Mouse (Mus musculus) layer of hippocampus, adult 2 months (tissue): ENCODE measurements around the gene Mbnl2. TPM values are rescaled to one million over a fixed set of nuclear protein-coding genes. Genes with fewer than 3 reads are reported as not detected.

Experiments
- DNase-seq, 2 experiments: peaks; one replicate each; pipeline ENCODE4 v3.0.0; 2022; ENCODE audit warnings: low spot score in 2 of 2
- H3K27ac ChIP-seq: fragments of 200-600 bp; 2 replicates; pipeline ENCODE4 v1.8.1; 2022
- H3K4me3 ChIP-seq: fragments of 200-600 bp; 2 replicates; pipeline ENCODE4 v1.8.1; 2022; ENCODE audit warnings: mild to moderate bottlenecking
- CTCF ChIP-seq: fragments of 200-600 bp; conservative IDR thresholded peaks from 2 replicates; pipeline ENCODE4 v1.8.1; 2022; ENCODE audit warnings: antibody characterized with exemption, mild to moderate bottlenecking, moderate library complexity
- total RNA-seq, 2 experiments: library from RNA; stranded (reverse); gene quantifications; 2 replicates each; pipeline ENCODE4 v1.2.3; 2021

Mbnl2 gene
- total RNA-seq, 2 experiments from 2014 or later: 244 to 250 TPM

DNA sequence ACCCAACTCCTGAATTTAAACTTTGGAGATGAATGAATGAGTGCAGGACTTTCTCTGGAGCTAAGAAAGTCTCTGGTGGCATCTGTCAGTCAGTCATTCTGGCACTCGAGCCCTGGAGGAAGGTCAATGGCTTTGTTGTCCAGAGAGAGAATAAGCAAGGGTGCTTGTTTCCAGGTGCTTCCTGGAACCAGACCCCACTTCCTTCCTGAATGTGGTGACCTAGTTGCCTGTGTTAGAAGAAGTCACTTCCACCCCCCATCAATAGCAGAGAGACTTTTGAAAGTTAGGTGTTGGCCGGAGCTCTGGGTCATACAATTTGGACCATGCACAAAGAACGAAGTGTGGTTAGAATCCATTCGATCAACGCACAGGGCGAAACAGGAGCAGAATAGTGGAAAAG is 19.0 kb downstream of the Mbnl2 start:
- no peak for DNase-seq
- Histone ChIP-seq H3K4me3 (no peak overlapping the region), H3K27ac (peak overlapping the region; percentile 86)
- TF ChIP-seq CTCF: no peak

DNA sequence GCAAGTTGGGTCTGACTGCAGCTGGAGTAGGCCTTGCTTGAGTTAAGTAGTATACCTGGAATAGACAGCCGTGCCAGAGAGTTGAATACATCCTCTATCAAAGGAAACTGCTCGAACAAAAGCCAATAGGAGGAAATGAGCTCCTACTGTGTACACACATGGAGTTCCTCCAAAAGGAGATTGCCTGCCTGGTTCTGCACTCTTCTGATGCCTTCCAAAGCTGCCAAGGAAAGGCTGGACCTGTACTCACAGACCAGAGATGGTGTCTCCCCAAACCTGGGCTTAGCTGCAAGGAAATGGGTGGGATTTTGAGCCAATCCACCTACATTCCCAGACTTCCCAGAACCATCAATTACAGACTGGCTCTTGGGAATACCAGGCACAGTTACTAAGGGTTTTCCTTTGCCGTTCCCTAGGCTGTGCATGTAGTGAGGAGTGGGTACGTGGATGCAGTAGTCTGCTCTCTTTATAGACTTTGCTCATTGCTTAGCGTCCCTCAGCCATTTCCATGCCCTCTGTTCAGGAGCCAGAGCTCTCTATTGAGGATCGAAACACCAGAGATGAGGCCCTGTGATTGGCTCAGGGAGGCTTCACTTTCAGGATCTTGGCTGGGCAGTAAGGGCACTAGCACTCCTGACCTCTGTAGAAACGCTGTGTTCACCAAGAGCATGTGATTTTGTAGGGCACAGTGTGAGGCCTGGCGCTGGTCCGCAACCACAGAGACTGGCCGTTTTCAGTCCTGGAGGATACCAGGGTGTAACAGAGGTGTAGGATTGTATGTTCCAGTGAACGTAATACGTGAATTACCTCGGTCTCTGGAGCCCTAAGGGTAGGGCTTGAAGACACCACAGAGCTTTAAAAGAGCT is 20.1 kb downstream of the Mbnl2 start:
- peak overlapping the region; percentile 86 for H3K27ac ChIP-seq
- no peak for TF ChIP-seq CTCF
- no peak overlapping the region; the same call in 1 of the 2 replicates for H3K4me3 ChIP-seq
- DNase-seq: no peak

DNA sequence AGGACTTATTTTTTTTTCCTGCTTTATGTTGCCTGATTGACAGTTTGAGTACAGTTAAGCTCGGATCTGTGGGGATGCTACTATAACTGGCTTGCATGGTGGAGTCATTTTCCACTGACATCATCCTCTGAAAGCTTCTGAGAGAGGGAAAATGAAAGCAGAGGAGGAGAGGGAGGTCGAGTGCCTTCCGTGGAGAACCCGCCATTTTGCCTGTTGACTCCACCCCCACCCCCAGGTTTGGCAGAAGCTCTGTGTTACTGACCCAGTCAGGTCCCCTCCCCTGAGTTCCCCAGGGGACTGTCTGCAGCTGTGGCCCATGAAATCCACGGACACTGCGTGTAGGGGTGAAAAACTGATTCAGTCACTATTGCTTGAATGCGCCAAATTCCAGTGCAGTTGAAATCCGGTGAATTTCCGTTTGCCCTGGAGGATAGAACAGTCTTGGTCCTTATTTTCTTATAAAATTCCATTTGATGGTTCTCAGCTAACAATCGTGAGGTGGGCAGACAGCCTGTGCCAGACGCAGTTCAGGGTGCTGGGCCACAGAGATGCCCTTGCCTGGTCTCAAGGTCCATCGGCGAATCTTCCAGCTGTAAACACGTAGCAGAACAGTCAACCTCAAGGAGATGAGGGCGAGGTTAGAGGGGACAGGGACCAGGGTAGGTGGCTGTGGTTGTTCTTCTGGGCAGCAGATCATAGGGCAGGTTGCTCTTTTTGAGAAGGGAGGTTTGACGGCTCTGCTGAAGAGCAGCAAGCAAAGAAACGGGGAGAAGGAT is 20.9 kb downstream of the Mbnl2 start:
- no peak for DNase-seq
- Histone ChIP-seq H3K4me3 (peak overlapping the region; percentile 21; the same call in 1 of the 2 replicates), H3K27ac (peak overlapping the region; percentile 86)
- no peak for TF ChIP-seq CTCF

DNA sequence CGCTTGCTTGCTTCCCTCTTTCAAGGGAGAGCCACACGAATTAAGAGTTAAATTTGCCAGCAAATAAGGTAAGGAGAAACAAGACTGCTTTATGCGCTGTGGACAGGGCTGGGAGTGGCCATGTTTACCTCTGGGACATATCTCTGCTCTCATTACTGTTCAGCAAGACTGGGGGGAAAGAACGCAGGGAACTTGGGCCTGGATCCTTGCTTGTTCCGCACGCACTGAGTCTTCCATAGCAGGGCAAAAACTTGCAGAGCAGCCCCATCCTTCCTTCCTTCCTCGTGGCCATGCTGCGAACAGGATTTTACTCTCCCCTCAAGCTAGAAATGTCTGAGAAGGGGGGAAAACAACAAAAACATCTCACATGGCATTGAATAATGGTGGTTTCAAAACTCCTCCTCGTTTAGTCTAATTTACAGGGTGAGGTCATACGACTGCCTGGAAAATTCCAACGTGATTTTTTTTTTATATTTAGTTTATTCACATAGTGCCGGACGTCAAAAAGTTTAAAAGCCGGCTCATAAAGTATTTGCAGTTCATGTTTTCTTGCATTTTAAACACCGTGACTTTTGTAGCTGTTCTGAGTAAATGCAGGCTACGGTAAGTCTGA is 21.8 kb downstream of the Mbnl2 start:
- peak overlapping the region; percentile 86 for H3K27ac ChIP-seq
- DNase-seq: no peak
- H3K4me3 ChIP-seq: peak overlapping the region; percentile 21; the same call in 1 of the 2 replicates
- no peak for TF ChIP-seq CTCF

DNA sequence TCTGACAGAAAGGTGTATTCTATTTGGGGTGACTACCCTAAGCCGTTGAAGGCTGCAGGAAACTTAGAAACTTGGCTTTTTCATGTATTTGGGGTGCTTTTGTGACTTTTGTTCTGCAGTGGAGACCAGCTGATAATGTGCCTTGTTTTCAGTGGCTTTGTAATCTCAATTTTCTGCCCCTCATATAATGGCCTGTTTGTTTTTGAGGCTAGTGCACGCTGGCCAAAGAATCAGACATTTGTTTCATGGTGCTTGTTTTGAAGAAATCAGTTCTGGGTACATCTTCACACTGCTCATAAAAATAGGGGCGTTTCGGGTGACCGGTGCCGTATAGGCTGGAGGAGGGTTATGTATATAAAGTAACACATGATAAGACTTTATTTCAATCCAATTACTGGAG is 22.4 kb downstream of the Mbnl2 start:
- Histone ChIP-seq H3K4me3 (no peak overlapping the region), H3K27ac (peak overlapping the region; percentile 86)
- no peak for TF ChIP-seq CTCF
- no peak for DNase-seq

DNA sequence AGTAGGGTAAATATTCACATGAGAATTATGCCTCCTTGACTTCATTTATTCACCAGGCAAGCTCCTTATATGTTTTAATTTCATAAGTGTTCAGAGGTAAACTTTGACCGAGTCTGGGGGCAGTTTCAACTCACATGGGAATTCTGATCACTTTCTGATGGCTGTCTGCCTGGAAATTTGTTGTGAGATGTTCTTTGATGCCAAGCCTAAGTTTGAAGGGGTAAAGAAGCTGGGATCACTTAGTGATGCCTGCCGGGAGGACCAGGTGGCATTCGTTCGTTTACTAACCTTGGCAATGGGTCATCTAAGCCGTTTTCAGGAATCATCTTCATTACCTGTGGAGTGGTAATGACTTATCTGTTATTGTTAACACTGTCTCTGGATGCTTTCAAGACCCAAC is 23.0 kb downstream of the Mbnl2 start:
- no peak for DNase-seq
- H3K27ac ChIP-seq: peak overlapping the region; percentile 86
- TF ChIP-seq CTCF: no peak
- no peak overlapping the region for H3K4me3 ChIP-seq

DNA sequence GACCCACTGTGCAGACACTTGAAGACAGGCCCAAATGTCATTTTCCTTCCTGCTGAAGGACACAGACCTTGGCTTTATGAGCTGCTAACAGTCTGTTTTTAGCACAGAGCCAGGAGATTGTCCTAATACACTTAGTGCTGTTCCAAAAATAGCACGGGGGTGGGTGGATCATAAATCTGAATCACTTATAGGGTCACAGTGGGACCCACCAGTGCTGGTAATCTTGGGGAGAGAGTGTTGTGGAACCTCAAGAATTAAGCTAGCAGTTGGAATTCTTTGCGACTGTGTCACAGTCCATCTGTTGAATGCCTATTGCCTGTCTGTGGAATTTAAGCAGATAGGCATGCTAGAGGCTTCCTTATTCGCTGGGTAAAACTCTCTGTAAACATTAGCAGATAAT is 24.2 kb downstream of the Mbnl2 start:
- TF ChIP-seq CTCF: no peak
- H3K27ac ChIP-seq: peak overlapping the region; percentile 86
- H3K4me3 ChIP-seq: no peak overlapping the region
- no peak for DNase-seq

DNA sequence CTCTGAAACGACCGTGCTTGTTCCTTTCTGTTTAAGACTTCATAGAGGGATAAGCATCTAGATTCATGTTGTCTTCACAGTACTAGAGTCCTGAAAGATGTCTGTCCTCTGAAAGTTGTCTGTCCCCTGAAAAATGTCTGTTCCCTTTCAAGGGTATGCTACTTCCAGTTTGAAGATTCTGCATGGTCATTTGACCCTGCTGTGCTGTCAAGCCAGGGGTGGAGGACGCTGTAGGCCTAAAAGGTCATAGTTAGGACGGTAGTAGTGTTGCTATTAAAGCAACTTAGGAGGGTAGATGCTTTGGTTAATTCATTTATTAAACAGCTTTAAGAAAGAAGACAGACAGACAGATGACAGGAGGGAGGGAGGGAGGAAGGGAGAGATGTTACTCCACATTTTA is 24.7 kb downstream of the Mbnl2 start:
- TF ChIP-seq CTCF: no peak
- no peak for DNase-seq
- Histone ChIP-seq H3K4me3 (no peak overlapping the region), H3K27ac (peak overlapping the region; percentile 86)

DNA sequence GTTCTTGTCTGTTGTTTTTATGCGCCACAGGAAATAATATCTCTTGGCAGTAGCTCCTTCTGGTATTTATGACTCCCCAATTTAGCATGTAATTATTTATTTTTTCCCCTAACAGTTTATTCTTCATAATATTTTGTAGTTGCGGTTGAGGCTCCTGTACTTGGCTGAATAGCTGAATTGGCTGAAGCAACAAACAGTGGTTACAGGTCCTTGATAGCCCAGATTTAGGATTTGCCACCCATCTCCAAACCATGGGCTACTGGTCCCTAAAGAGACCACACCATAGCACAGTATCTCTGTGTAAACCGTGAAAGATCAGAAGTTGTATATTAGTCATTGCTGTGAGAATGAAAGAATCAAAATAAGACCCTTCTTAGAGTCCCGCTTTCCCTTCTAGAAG is 25.3 kb downstream of the Mbnl2 start:
- Histone ChIP-seq H3K27ac (peak overlapping the region; percentile 86), H3K4me3 (no peak overlapping the region)
- no peak for TF ChIP-seq CTCF
- no peak for DNase-seq

DNA sequence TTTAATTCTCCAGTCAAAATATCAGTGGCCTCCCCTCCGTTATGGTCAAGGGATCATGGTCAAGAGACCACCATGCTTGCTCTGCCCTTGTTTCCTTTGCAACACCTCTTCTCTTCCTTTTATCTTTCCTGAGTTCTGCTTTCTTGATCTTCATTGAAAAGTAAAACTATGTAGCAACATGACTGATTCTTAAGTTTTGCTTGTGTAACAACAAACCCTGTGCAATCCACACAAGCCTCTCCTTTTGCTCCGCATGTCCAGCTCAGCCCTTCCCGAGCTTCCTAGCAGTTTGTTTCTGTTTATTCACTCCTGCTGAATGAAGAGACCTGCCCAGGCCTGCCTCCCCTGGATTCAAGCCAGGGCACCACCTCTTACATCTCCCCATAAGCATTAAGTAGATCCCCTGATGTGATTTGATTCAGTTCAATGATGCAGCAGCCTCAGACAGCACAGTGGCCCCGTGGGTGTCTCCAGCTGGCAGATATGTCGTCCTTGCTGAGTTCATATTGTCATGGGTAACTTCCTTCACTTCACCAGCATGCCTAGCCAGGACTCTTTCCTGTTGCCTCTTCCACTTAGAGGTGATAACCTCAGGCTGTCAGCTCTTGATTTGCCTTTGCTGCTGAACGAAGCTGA is 27.6 kb downstream of the Mbnl2 start:
- H3K27ac ChIP-seq: peak overlapping the region; percentile 64
- H3K4me3 ChIP-seq: no peak overlapping the region
- no peak for TF ChIP-seq CTCF
- DNase-seq: no peak

DNA sequence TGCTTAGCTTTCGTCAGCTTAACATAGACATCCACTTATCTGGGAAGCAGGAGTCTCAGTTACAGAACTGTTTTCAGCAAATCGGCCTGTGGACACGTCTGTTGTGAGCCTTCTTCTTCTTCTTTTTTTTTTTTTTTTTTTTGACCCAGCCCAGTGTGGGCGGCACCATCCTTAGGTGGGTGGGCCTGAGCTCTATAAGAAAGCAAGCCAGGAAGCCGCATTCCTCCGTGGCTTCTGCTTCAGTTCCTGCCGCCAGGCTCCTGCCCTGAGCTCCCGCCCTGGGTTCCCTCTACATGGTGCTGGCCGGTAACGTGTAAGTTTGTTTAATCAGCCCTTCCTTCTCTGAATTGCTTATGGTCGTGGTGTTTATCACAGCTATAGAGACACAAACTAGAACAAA is 30.8 kb downstream of the Mbnl2 start:
- no peak for TF ChIP-seq CTCF
- no peak overlapping the region for H3K27ac ChIP-seq
- H3K4me3 ChIP-seq: no peak overlapping the region
- no peak for DNase-seq

DNA sequence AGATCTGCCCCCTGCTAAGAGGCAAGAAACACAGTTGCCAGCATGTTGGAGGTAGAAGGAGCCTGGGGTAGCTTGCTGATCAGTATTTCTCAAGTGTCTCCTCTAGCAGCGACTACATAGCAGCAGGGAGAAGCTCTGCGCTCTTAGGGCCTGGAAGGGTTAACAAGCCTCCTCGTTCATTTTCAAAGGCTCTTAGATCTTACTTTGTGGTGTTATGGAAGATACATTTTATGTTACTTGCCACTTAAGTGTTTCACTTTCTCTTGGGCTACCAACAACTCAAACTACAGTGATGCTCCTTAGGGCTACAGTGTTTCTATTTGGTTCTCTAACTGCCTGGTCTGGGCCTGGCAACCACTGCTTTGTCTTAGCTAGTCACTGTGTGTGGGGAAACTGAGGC is 31.9 kb downstream of the Mbnl2 start:
- H3K4me3 ChIP-seq: no peak overlapping the region
- peak overlapping the region; percentile 70 for H3K27ac ChIP-seq
- DNase-seq: no peak
- TF ChIP-seq CTCF: no peak

DNA sequence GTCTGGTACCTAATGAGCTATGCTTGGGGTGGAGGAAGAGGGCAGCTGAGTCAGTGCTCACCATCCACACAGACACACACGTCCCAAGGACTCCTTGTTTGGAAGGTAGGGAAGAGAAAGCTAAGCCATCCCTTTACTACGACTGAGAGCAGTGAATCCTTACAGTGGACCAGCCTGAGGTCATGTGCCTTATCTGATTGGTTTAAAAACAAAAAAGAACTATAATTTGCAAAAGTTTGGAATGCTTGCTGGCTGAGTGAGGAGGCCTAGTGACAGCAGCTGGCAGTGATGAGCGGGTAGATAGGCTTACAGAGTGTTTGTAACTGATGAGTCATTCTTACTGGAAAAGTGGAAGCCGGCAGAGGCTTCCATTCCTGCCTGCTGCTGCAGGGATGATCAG is 32.5 kb downstream of the Mbnl2 start:
- DNase-seq: peak in 1 of 2 experiments; percentile 59
- H3K27ac ChIP-seq: peak overlapping the region; percentile 70
- no peak overlapping the region for H3K4me3 ChIP-seq
- no peak for TF ChIP-seq CTCF
